Mouse (Mus musculus) heart, postnatal 0 days (tissue): Measurements from ENCODE around the gene Iapp. TPM values are rescaled to one million over a fixed set of nuclear protein-coding genes. Genes with fewer than 3 reads are reported as not detected.

Source experiments
- polyA plus RNA-seq: library from polyadenylated mRNA; unstranded; fragments of >200 nt; fragmentation: Nextera tagmentation; extraction: Ambion mirVana; gene quantifications from 2 replicates; pipeline ENCODE4 v1.2.1, GENCODE M21; 2015
- total RNA-seq: library from RNA; depleted of rRNA; stranded (reverse); fragments of >200 nt; gene quantifications from 2 replicates; pipeline ENCODE4 v1.2.3, GENCODE M21; 2014; ENCODE audit warnings: low replicate concordance; rRNA removed

Gene Iapp
- total and polyA plus RNA-seq, 2 experiments from 2014 or later: not detected

Other genes starting within 250 kb of the Iapp start
- gene Slco1a6, start 89.9 kb upstream of the Iapp start, total RNA-seq: not detected in 2 replicates
- gene Slco1a6, start 89.9 kb upstream of the Iapp start, polyA plus RNA-seq: 0.69 TPM in 1 of 2 replicates, not detected in the other
- gene Slco1a5, start 24.6 kb downstream of the Iapp start, total RNA-seq: not detected in 2 replicates
- not detected in 2 replicates for gene Slco1a5, start 24.6 kb downstream of the Iapp start, polyA plus RNA-seq
- 6.1 and 6.7 TPM in 2 replicates for gene Pyroxd1, start 47.2 kb downstream of the Iapp start, total RNA-seq
- 14.7 and 14.8 TPM in 2 replicates for gene Pyroxd1, start 47.2 kb downstream of the Iapp start, polyA plus RNA-seq
- gene Recql, start 88.7 kb downstream of the Iapp start, total RNA-seq: 3.1 and 5.6 TPM in 2 replicates
- gene Recql, start 88.7 kb downstream of the Iapp start, polyA plus RNA-seq: 8.6 and 8.8 TPM in 2 replicates
- gene Golt1b, start 88.8 kb downstream of the Iapp start, total RNA-seq: 23.2 and 30.8 TPM in 2 replicates
- 37.9 and 39.4 TPM in 2 replicates for gene Golt1b, start 88.8 kb downstream of the Iapp start, polyA plus RNA-seq
- gene Spx, start 115.0 kb downstream of the Iapp start, total RNA-seq: not detected in 2 replicates
- 0.20 TPM in 1 of 2 replicates, not detected in the other for gene Spx, start 115.0 kb downstream of the Iapp start, polyA plus RNA-seq
- gene Gys2, start 174.7 kb downstream of the Iapp start, total RNA-seq: 0.76 TPM in 1 of 2 replicates, not detected in the other
- gene Gys2, start 174.7 kb downstream of the Iapp start, polyA plus RNA-seq: 0.04 TPM in 1 of 2 replicates, not detected in the other
- 851 and 887 TPM in 2 replicates for gene Ldhb, start 209.5 kb downstream of the Iapp start, total RNA-seq
- 2,292 and 2,354 TPM in 2 replicates for gene Ldhb, start 209.5 kb downstream of the Iapp start, polyA plus RNA-seq